Mouse (Mus musculus) testis, adult 2 months (tissue): Measurements from ENCODE around the gene Sytl5.

ENCODE experiments used
- CTCF ChIP-seq: fragments of 200-500 bp; IDR thresholded peaks from 2 replicates; pipeline ENCODE4 v1.5.1; 2012; ENCODE audit warnings: low read depth, mild to moderate bottlenecking, inconsistent platforms, low read length, moderate library complexity; ENCODE audit not compliant: control insufficient read depth, insufficient read depth, insufficient replicate concordance
- POLR2A ChIP-seq: fragments of 200-500 bp; IDR thresholded peaks from 2 replicates; pipeline ENCODE4 v1.6.1; 2012; ENCODE audit warnings: low read depth, mild to moderate bottlenecking, inconsistent platforms, low read length, moderate library complexity; ENCODE audit not compliant: control insufficient read depth

DNA sequence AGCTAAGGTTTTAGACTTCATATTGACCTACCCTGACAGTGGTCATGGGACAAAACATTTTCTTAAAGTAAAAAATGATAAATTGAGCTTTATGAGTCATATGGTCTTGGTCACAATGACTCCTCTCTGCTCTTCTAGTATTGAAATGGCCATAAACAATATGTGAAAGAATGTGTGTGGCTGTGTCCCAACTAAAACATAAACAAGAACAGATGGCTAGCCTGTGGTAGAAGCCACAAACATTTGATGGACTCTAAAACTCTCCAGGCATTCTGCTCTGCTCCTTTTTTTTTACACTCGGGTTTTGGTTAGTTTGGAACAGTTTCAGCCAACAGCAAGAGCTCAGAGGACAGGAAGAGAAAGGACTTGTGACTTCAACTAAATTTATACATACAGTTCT is 120.5 kb downstream of the Sytl5 start:
- no peak for TF ChIP-seq CTCF
- TF ChIP-seq POLR2A: no peak
